Mouse (Mus musculus) erythroblast, embryonic 14.5 days (primary cell): ENCODE measurements around the gene Tmem220. TPM values are rescaled to one million over a fixed set of nuclear protein-coding genes. Genes with fewer than 3 reads are reported as not detected.

Source experiments
- H3K27me3 ChIP-seq: 2 replicates; pipeline ENCODE4 v1.6.1; 2012; ENCODE audit warnings: inconsistent platforms; ENCODE audit not compliant: control insufficient read depth
- H3K36me3 ChIP-seq: 2 replicates; pipeline ENCODE4 v1.6.1; 2012; ENCODE audit warnings: mild to moderate bottlenecking, inconsistent platforms; ENCODE audit not compliant: control insufficient read depth
- H3K4me1 ChIP-seq: 2 replicates; pipeline ENCODE4 v1.6.1; 2012; ENCODE audit warnings: inconsistent platforms; ENCODE audit not compliant: control insufficient read depth
- H3K4me3 ChIP-seq: replicated peaks from 2 replicates; pipeline ENCODE3; 2012; ENCODE audit warnings: moderate library complexity, mild to moderate bottlenecking, inconsistent platforms
- H3K9me3 ChIP-seq: 2 replicates; pipeline ENCODE4 v1.6.1; 2012; ENCODE audit warnings: low read length, inconsistent platforms, mixed read lengths; ENCODE audit not compliant: control insufficient read depth
- GATA1 ChIP-seq: IDR thresholded peaks from 2 replicates; pipeline ENCODE4 v1.6.1; 2012; ENCODE audit warnings: low read length, inconsistent platforms, mixed read lengths
- TAL1 ChIP-seq: IDR thresholded peaks from 3 replicates; pipeline ENCODE4 v1.6.1; 2012; ENCODE audit warnings: low read length, inconsistent platforms, mixed read lengths
- polyA plus RNA-seq: library from polyadenylated mRNA; stranded (reverse); fragments of >175 nt; gene quantifications from 2 replicates; pipeline ENCODE4 v1.2.3, GENCODE M21; 2012

The Tmem220 gene
- polyA plus RNA-seq, 1 experiment: not detected

- Histone ChIP-seq H3K9me3 (no peaks in the 10 kb centered on the region), H3K4me3 (no peak overlapping the region), H3K36me3 (peaks cover 22% of the 10 kb centered on the region), H3K4me1 (no peaks in the 10 kb centered on the region), H3K27me3 (no peaks in the 10 kb centered on the region)
- TF ChIP-seq TAL1: no peak
- no peak for TF ChIP-seq GATA1
These were observed 10.0 kb downstream of the Tmem220 start for GRCm38 (mm10) chr11:67034775-67035485.

GRCm38 (mm10) chr11:67036229-67036628, 11.3 kb downstream of the Tmem220 start:
- H3K27me3 ChIP-seq: no peaks in the 10 kb centered on the region
- no peaks in the 10 kb centered on the region for H3K4me1 ChIP-seq
- H3K9me3 ChIP-seq: no peaks in the 10 kb centered on the region
- peaks cover 35% of the 10 kb centered on the region for H3K36me3 ChIP-seq
- TF ChIP-seq TAL1: no peak
- TF ChIP-seq GATA1: no peak
- H3K4me3 ChIP-seq: no peak overlapping the region

GRCm38 (mm10) chr11:67036892-67037291, 11.9 kb downstream of the Tmem220 start:
- TF ChIP-seq TAL1 (no peak), GATA1 (no peak)
- H3K4me3 ChIP-seq: no peak overlapping the region
- peaks cover 42% of the 10 kb centered on the region for H3K36me3 ChIP-seq
- H3K4me1 ChIP-seq: no peaks in the 10 kb centered on the region
- no peaks in the 10 kb centered on the region for H3K27me3 ChIP-seq
- no peaks in the 10 kb centered on the region for H3K9me3 ChIP-seq

- H3K9me3 ChIP-seq: no peaks in the 10 kb centered on the region
- H3K4me3 ChIP-seq: no peak overlapping the region
- peaks cover 46% of the 10 kb centered on the region for H3K36me3 ChIP-seq
- H3K4me1 ChIP-seq: peaks cover 4% of the 10 kb centered on the region
- TF ChIP-seq TAL1 (no peak), GATA1 (no peak)
- no peaks in the 10 kb centered on the region for H3K27me3 ChIP-seq
These were observed 14.8 kb downstream of the Tmem220 start for GRCm38 (mm10) chr11:67039799-67040198.

GRCm38 (mm10) chr11:67040483-67040882, 15.5 kb downstream of the Tmem220 start:
- Histone ChIP-seq H3K4me1 (peaks cover 5% of the 10 kb centered on the region), H3K36me3 (peaks cover 46% of the 10 kb centered on the region), H3K4me3 (no peak overlapping the region), H3K9me3 (no peaks in the 10 kb centered on the region), H3K27me3 (no peaks in the 10 kb centered on the region)
- TF ChIP-seq TAL1 (no peak), GATA1 (no peak)

- H3K9me3 ChIP-seq: no peaks in the 10 kb centered on the region
- H3K36me3 ChIP-seq: peaks cover 44% of the 10 kb centered on the region
- H3K4me1 ChIP-seq: peaks cover 5% of the 10 kb centered on the region
- no peaks in the 10 kb centered on the region for H3K27me3 ChIP-seq
- H3K4me3 ChIP-seq: no peak overlapping the region
- TF ChIP-seq TAL1 (no peak), GATA1 (no peak)
These were observed 18.1 kb downstream of the Tmem220 start for GRCm38 (mm10) chr11:67043007-67043406.

GRCm38 (mm10) chr11:67044959-67045358, 20.0 kb downstream of the Tmem220 start:
- Histone ChIP-seq H3K36me3 (peaks cover 30% of the 10 kb centered on the region), H3K4me1 (peaks cover 9% of the 10 kb centered on the region), H3K9me3 (no peaks in the 10 kb centered on the region), H3K4me3 (no peak overlapping the region), H3K27me3 (no peaks in the 10 kb centered on the region)
- TF ChIP-seq GATA1 (no peak), TAL1 (no peak)

- Histone ChIP-seq H3K4me3 (no peak overlapping the region), H3K36me3 (peaks cover 13% of the 10 kb centered on the region), H3K4me1 (peaks cover 17% of the 10 kb centered on the region), H3K9me3 (no peaks in the 10 kb centered on the region), H3K27me3 (no peaks in the 10 kb centered on the region)
- TF ChIP-seq TAL1: no peak
- TF ChIP-seq GATA1: no peak
These were observed 22.2 kb downstream of the Tmem220 start for GRCm38 (mm10) chr11:67047199-67047598.

GRCm38 (mm10) chr11:67048496-67048895, 23.5 kb downstream of the Tmem220 start:
- H3K27me3 ChIP-seq: no peaks in the 10 kb centered on the region
- H3K36me3 ChIP-seq: peaks cover 10% of the 10 kb centered on the region
- H3K4me3 ChIP-seq: no peak overlapping the region
- H3K4me1 ChIP-seq: peaks cover 25% of the 10 kb centered on the region
- TF ChIP-seq TAL1 (no peak), GATA1 (no peak)
- no peaks in the 10 kb centered on the region for H3K9me3 ChIP-seq
